Mouse (Mus musculus) embryonic fibroblast, embryonic 13.5 days (primary cell): ENCODE measurements around the gene Gigyf1.

Source experiments
- CTCF ChIP-seq: IDR thresholded peaks from 2 replicates; pipeline ENCODE4 v1.5.1; 2011; ENCODE audit warnings: mild to moderate bottlenecking, control low read depth, low read length, moderate library complexity, borderline replicate concordance; ENCODE audit not compliant: insufficient read depth
- POLR2A ChIP-seq: IDR thresholded peaks from 2 replicates; pipeline ENCODE4 v1.6.1; 2011; ENCODE audit warnings: low read depth, mild to moderate bottlenecking, control low read depth, low read length, moderate library complexity

DNA sequence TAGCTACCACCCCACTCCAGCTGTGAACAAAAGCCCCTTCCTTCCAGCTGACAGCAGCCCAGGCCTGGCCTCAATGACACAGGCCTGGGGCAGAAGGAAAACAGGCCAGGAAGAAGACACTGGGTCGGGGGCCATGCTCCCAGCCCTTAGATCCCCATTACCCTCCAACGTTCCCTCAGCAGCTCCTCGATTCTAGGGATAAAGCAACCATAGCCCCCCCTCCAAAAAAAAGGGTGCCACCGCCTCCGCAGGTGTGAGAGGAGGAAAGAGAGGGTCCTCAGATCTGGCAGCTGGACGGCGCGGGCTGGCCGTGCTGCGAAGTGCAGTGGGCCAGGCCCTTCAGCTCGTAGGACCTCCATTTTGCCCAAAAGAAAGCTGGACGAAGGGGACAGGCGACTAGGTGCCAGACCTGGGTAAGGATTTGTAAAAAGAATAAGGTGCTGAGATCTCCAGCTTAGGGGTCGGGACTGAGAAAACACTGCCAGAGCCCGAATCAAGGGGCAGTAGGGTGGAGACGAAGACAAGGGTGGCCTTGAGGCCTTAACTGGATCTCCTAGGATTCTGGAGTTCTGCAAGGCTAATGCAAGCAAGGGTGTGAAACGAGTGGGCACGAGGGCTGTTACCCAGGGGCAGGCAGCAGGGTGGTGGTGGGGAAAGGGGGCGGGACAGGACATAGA is 13.9 kb downstream of the Gigyf1 start:
- TF ChIP-seq CTCF: no peak
- peak; percentile 52; the same call in 1 of the 2 replicates for TF ChIP-seq POLR2A
